Mouse (Mus musculus) thymus, adult 2 months (tissue): ENCODE results near the gene Mill2. TPM values are rescaled to one million over a fixed set of nuclear protein-coding genes. Genes with fewer than 3 reads are reported as not detected.

Source experiments
- DNase-seq: peaks from one replicate; pipeline ENCODE4 v3.0.0; 2021
- H3K27ac ChIP-seq: fragments of 200-500 bp; 2 replicates; pipeline ENCODE4 v1.5.1; 2012; ENCODE audit warnings: low read length, control low read depth; ENCODE audit not compliant: control insufficient read depth, insufficient read depth
- H3K27me3 ChIP-seq: fragments of 200-500 bp; 2 replicates; pipeline ENCODE4 v1.6.1; 2012; ENCODE audit warnings: mild to moderate bottlenecking, low read length, moderate library complexity, mixed read lengths; ENCODE audit not compliant: control insufficient read depth, insufficient read depth
- H3K36me3 ChIP-seq: fragments of 200-500 bp; 2 replicates; pipeline ENCODE4 v1.6.1; 2012; ENCODE audit warnings: mild to moderate bottlenecking, low read length, moderate library complexity; ENCODE audit not compliant: control insufficient read depth, insufficient read depth
- H3K4me1 ChIP-seq: fragments of 200-500 bp; replicated peaks from 2 replicates; pipeline ENCODE4 v1.6.1; 2012; ENCODE audit warnings: low read length; ENCODE audit not compliant: control insufficient read depth, insufficient read depth
- H3K4me3 ChIP-seq: fragments of 200-500 bp; 2 replicates; pipeline ENCODE4 v1.5.1; 2012; ENCODE audit warnings: mild to moderate bottlenecking, low read length, control low read depth, moderate library complexity; ENCODE audit not compliant: control insufficient read depth, insufficient read depth
- CTCF ChIP-seq: fragments of 200-500 bp; IDR thresholded peaks from 2 replicates; pipeline ENCODE4 v1.5.1; 2012; ENCODE audit warnings: mild to moderate bottlenecking, control low read depth, low read length, moderate library complexity, borderline replicate concordance; ENCODE audit not compliant: control insufficient read depth, poor library complexity, insufficient read depth; ENCODE audit errors: extremely low read depth
- POLR2A ChIP-seq: fragments of 200-500 bp; IDR thresholded peaks from 2 replicates; pipeline ENCODE4 v1.6.1; 2012; ENCODE audit warnings: mild to moderate bottlenecking, low read length, control low read depth, moderate library complexity; ENCODE audit not compliant: control insufficient read depth, poor library complexity, insufficient read depth; ENCODE audit errors: extremely low read depth
- WGBS: fragments of 180-500 bp; shearing (Covaris S2); methylation state at CpG from one replicate; pipeline ENCODE4 v1.1.7; 2018; 5-methylcytosine and 5-hydroxymethylcytosine counted together
- polyA plus RNA-seq: library from polyadenylated mRNA; depleted of rRNA; stranded (reverse); fragments of >200 nt; gene quantifications from 2 replicates; pipeline ENCODE4 v1.2.3, GENCODE M21; 2012

The Mill2 gene
- polyA plus RNA-seq, 1 experiment, result 1.6 TPM

DNA sequence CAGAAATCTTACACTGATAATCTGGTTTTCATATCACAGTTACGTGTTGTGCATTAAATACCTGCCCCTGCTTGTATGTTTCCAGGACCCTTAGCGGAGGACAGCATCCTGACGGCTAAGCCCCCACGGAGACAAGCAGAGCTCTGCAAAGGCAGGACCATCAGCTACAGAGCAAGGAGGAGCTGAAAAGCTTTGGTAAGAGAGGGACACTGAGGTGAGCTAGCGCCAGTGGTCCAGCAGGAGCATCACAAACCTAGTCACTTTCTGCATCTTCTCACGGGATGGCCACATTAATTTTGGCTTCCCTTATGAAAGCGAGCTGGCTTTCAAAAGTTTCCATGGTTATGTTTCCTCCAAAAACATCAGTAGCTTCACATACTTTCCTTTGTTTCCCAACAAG is 33.0 kb downstream of the Mill2 start:
- 11% methylated on average over 7 of the region's 7 CpGs for WGBS
- H3K27me3 ChIP-seq, result no peaks in the 10 kb centered on the region

DNA sequence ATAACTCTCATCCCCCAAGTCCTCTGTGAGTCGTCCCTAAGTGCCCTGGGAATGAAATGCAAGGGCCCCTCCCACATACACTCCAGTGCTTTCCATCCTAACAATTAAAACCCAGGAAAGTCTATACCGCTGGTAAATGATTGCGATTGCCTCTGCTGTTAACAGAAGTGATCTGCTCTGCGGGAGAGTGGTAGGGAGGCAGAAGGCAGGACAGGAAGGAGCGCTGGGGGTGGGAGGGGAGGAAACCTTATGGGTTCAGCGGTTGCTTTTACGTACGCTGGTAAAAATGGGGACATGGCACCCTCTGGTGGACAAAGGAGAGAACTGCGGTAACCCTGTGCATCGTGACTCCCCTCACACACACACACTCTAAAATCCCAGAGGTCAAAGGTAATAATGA is 33.5 kb downstream of the Mill2 start:
- TF ChIP-seq CTCF (peak; percentile 77; the same call in 1 of the 2 replicates), POLR2A (no peak)
- H3K4me1 ChIP-seq, result no peaks in the 10 kb centered on the region

More for the DNA sequence above, 33.0 kb downstream of the Mill2 start:
- Histone ChIP-seq H3K4me3 (no peak overlapping the region), H3K27ac (no peak overlapping the region), H3K36me3 (no peaks in the 10 kb centered on the region), H3K4me1 (no peaks in the 10 kb centered on the region)
- no peak for DNase-seq
- no peak for TF ChIP-seq POLR2A
- TF ChIP-seq CTCF, result no peak

DNA sequence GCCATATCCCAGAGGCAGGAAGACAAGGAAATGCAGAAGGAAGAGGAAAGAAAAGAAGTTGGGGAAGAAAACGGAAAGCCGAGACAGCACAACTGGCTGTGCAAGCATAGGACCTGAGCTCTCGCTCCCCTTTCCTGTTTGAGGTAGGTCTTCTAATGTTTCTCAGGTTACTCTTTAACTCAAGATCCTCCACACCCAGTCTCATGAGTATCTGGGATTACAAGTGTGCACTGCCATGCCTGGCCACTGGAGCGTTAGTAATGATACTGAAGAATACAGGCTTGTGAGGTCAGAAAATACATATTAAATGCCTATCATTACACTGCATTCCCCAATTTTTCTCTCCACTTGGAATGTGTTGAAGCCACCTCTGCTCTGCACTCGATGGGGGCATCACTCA is 35.6 kb downstream of the Mill2 start:
- H3K27me3 ChIP-seq, result no peaks in the 10 kb centered on the region
- TF ChIP-seq CTCF (no peak), POLR2A (no peak)
- DNase-seq, result no peak
- no peak overlapping the region for H3K4me3 ChIP-seq
- H3K36me3 ChIP-seq, result no peaks in the 10 kb centered on the region
- WGBS, result 83% methylated on average over 5 of the region's 5 CpGs
- no peaks in the 10 kb centered on the region for H3K4me1 ChIP-seq
- no peak overlapping the region for H3K27ac ChIP-seq

More for the DNA sequence above, 33.5 kb downstream of the Mill2 start:
- Histone ChIP-seq H3K27me3 (no peaks in the 10 kb centered on the region), H3K4me3 (no peak overlapping the region), H3K27ac (no peak overlapping the region), H3K36me3 (no peaks in the 10 kb centered on the region)
- DNase-seq, result peak; percentile 70
- WGBS, result under 1% methylated on average over 10 of the region's 10 CpGs

DNA sequence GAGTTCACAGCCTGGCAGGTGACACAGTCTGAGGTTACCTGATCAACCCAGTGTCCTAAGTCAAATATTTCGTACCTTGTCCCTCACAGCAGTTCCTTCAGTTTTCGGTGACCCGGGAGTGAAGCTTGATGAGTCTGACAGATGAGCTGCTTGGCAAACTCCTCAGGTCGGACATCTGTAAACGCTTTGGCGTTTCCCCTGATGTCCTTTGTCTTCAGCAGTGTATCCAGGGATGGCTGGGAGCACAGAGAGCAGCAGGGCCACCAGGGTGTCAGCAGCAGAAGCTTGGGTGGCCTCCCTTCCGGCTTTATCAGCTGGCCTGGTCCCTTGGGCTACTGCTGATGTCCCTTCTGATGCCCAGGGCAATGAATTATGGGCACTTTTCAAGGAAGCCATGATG is 38.9 kb downstream of the Mill2 start:
- Histone ChIP-seq H3K27me3 (no peaks in the 10 kb centered on the region), H3K4me1 (peaks cover 2% of the 10 kb centered on the region; the same call in 1 of the 2 replicates), H3K4me3 (no peak overlapping the region), H3K36me3 (no peaks in the 10 kb centered on the region), H3K27ac (no peak overlapping the region)
- 85% methylated on average over 7 of the region's 7 CpGs for WGBS
- no peak for DNase-seq
- TF ChIP-seq POLR2A, result no peak

DNA sequence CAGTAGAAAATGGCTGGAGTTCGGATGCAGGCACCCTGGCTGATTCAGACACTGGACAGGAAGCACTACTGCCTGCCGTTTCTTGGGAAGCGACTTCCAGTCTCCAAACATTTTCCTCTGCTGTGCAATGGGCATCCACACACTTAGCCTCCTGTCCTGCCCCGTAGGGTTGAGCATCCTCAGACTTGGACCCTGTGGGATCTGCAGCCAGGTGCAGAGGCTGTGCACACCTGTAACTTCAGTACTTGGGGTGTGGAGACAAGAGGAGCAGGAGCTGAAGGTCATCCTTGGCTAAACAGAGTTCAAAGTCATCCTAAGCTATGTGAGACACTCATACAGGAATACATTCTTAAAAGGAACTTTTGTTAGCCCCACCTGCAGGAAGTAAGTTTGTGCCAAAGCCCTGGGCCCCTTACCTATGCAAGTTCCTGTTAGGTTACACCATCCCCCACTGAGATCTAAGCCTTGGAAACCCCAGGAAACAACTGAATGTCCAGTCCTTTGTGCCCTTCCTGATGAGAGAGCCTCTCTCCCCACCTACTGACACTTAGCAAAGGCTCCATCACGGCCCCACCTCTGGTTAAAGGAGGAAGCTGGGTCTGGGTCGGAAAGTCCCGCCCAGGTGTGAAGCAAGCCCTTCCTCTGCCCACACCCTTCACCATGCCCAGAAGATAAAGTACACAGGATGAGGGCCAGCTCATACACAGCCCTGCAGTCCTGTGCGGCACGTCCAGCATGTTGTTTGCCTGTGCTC is 44.4 kb downstream of the Mill2 start:
- Histone ChIP-seq H3K36me3 (no peaks in the 10 kb centered on the region), H3K27me3 (no peaks in the 10 kb centered on the region), H3K27ac (no peak overlapping the region), H3K4me1 (peaks cover 6% of the 10 kb centered on the region), H3K4me3 (peak overlapping the region; percentile 14)
- no peak for TF ChIP-seq POLR2A
- no peak for TF ChIP-seq CTCF
- 43% methylated on average over 9 of the region's 9 CpGs for WGBS
- no peak for DNase-seq

DNA sequence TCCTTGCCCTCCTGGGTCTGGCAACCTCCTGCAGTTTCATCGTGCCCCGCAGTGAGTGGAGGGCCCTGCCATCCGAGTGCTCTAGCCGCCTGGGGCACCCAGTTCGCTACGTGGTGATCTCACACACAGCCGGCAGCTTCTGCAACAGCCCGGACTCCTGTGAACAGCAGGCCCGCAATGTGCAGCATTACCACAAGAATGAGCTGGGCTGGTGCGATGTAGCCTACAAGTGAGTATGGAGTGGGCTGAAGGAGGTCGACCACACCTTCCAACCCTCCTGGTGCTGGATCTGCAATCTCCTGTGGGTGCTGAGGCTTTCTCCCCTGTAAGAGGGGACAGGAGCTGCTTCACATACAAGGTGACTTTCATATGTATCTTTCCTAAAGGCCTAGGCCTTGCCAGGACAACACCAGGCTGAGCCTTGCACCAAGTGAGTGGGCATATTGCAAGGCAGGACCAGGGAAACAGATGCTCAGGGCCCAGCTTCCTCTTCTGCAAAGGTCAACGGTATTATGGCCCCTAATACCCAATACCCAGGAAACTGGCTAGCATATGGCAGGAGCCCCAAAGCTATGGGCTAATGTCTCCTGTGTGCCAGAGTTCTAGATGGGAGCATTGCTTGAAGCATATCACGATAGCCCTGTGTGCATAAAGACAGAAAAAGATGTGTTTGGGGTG is 45.1 kb downstream of the Mill2 start:
- peaks cover 6% of the 10 kb centered on the region for H3K4me1 ChIP-seq
- no peaks in the 10 kb centered on the region for H3K36me3 ChIP-seq
- H3K27me3 ChIP-seq, result no peaks in the 10 kb centered on the region
- WGBS, result 32% methylated on average over 13 of the region's 13 CpGs
- no peak for DNase-seq
- no peak overlapping the region for H3K27ac ChIP-seq
- TF ChIP-seq CTCF (no peak), POLR2A (no peak)
- peak overlapping the region; percentile 14 for H3K4me3 ChIP-seq

DNA sequence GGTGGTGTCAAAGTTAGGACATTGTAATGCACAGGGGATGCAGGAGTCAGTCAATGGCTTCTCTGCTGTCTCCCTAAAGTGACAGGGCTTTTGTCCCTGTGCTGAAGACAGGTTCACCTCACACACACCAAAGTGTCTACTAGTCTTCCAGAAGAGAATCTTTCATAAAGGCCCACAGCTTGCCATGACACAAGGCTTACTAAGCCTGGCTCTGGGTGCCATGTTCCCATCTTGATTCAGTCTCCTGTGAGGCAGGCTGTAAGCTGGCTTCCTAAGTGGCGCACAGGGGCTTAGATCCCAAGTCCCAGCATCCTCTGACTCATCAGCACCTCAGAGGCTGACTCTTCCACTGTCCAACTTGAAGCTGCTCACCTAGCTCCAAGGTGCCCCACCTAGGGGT is 47.2 kb downstream of the Mill2 start:
- TF ChIP-seq POLR2A (no peak), CTCF (no peak)
- 96% methylated on average over 1 of the region's 1 CpGs for WGBS
- Histone ChIP-seq H3K27me3 (no peaks in the 10 kb centered on the region), H3K27ac (no peak overlapping the region), H3K4me3 (no peak overlapping the region), H3K4me1 (peaks cover 6% of the 10 kb centered on the region), H3K36me3 (no peaks in the 10 kb centered on the region; the same call in 1 of the 2 replicates)
- DNase-seq, result no peak
